In genomic region chr19:22456935-22457334, GRCm38 (mm10) we compare ENCODE assay signal across 22 mouse cellular contexts.
"Had no signal": no experiment of that assay in that cellular context is flagged by ENCODE, and none has a peak within 500 bp of the region (broad histone marks: within the 10 kb centered on the region; RNA-seq: fewer than 3 reads in every experiment).

No protein-coding gene starts in this region.

- H3K27ac ChIP-seq: gastrocnemius, adult 2 months; heart, embryonic 10.5 days; hindbrain, embryonic 10.5 days; hindbrain, embryonic 12.5 days; hindbrain, embryonic 14.5 days; intestine, embryonic 15.5 days; left cerebral cortex, adult 2 months; limb, embryonic 10.5 days; limb, embryonic 12.5 days; liver, embryonic 13.5 days; liver, embryonic 15.5 days had no signal

- DNase-seq: gastrocnemius, adult 2 months; gastrocnemius, postnatal 10 days; gastrocnemius, postnatal 25 days; heart, postnatal 10 days; heart, postnatal 4 days; kidney, adult 18-20 months; kidney, postnatal 10 days; kidney, postnatal 25 days; kidney, postnatal 4 days; layer of hippocampus, adult 9-11 months; liver; liver, embryonic 13.5 days had no signal

- H3K4me1 ChIP-seq: heart, embryonic 10.5 days; heart, embryonic 12.5 days; hindbrain, embryonic 10.5 days; hindbrain, embryonic 12.5 days; intestine, embryonic 15.5 days; limb, embryonic 10.5 days; limb, embryonic 12.5 days; liver, embryonic 13.5 days; liver, embryonic 15.5 days had no signal

- H3K4me3 ChIP-seq: gastrocnemius, adult 2 months; heart, embryonic 10.5 days; heart, embryonic 12.5 days; hindbrain, embryonic 10.5 days; hindbrain, embryonic 12.5 days; intestine, embryonic 15.5 days; left cerebral cortex, adult 2 months; limb, embryonic 10.5 days; limb, embryonic 12.5 days; liver, embryonic 13.5 days; liver, embryonic 15.5 days had no signal
